Mouse (Mus musculus) MEL-GATA-1-ER (cell line): ENCODE data around the gene Wdr41.
A peak's percentile ranks its signal among the peaks of the same experiment; 100 is the strongest.

Experiments used
- DNase-seq: peaks from one replicate; pipeline ENCODE4 v3.0.0-alpha.2; 2012; ENCODE audit warnings: low read depth; ENCODE audit errors: extremely low read depth

The Wdr41 gene

GRCm38 (mm10) chr13:94976219-94977186, at the start of gene Wdr41:
Wdr41 (plus strand) TSS chr13:94976344.
- DNase-seq: peak; percentile 77

GRCm38 (mm10) chr13:94928086-94928485, 48.1 kb upstream of the Wdr41 start:
- no peak for DNase-seq

- no peak for DNase-seq
These were observed 37.7 kb upstream of the Wdr41 start for GRCm38 (mm10) chr13:94938418-94938817.

GRCm38 (mm10) chr13:94940104-94940503, 36.0 kb upstream of the Wdr41 start:
- DNase-seq: no peak

GRCm38 (mm10) chr13:94941230-94941629, 34.9 kb upstream of the Wdr41 start:
- DNase-seq: peak; percentile 44

- no peak for DNase-seq
These were observed 20.2 kb upstream of the Wdr41 start for GRCm38 (mm10) chr13:94955941-94956340.

- no peak for DNase-seq
These were observed 18.2 kb upstream of the Wdr41 start for GRCm38 (mm10) chr13:94957965-94958364.

- DNase-seq: no peak
These were observed 6.1 kb upstream of the Wdr41 start for GRCm38 (mm10) chr13:94969992-94970553.

GRCm38 (mm10) chr13:94975828-94976218, 321 bp upstream of the Wdr41 start:
- DNase-seq: no peak

- no peak for DNase-seq
These were observed 2.9 kb downstream of the Wdr41 start for GRCm38 (mm10) chr13:94979081-94979480.

- no peak for DNase-seq
These were observed 14.4 kb downstream of the Wdr41 start for GRCm38 (mm10) chr13:94990516-94990915.

GRCm38 (mm10) chr13:95007281-95007680, 31.1 kb downstream of the Wdr41 start:
- no peak for DNase-seq

- DNase-seq: no peak
These were observed 33.1 kb downstream of the Wdr41 start for GRCm38 (mm10) chr13:95009261-95009660.

- no peak for DNase-seq
These were observed 35.6 kb downstream of the Wdr41 start for GRCm38 (mm10) chr13:95011546-95012257.

- DNase-seq: no peak
These were observed 41.1 kb downstream of the Wdr41 start for GRCm38 (mm10) chr13:95017278-95017677.

- no peak for DNase-seq
These were observed 41.8 kb downstream of the Wdr41 start for GRCm38 (mm10) chr13:95017916-95018315.

- DNase-seq: peak; percentile 73
These were observed 43.2 kb downstream of the Wdr41 start for GRCm38 (mm10) chr13:95019345-95019744.

- no peak for DNase-seq
These were observed 44.1 kb downstream of the Wdr41 start for GRCm38 (mm10) chr13:95020216-95020615.

- no peak for DNase-seq
These were observed 54.7 kb downstream of the Wdr41 start for GRCm38 (mm10) chr13:95030828-95031227.

- no peak for DNase-seq
These were observed 56.1 kb downstream of the Wdr41 start for GRCm38 (mm10) chr13:95032127-95032831.

- DNase-seq: no peak
These were observed 56.8 kb downstream of the Wdr41 start for GRCm38 (mm10) chr13:95032973-95033372.
